Mouse (Mus musculus) splenic B cell, adult 2 months (primary cell): ENCODE measurements at regions not wholly inside any gene's neighbourhood (a gene's known extent, or its start where the extent isn't known, plus 50 kb on each side); places are given as distances from the start of the nearest gene placed in this dataset.
"Not testable (repeated sequence)": the region's sequence is repeated elsewhere in the genome, so short reads cannot be mapped to it uniquely, and the experiment has no call there.

ENCODE experiments used
- DNase-seq: peaks from one replicate; pipeline ENCODE4 v3.0.0-alpha.2; 2011; ENCODE audit warnings: low read depth, low spot score
- H3K27me3 ChIP-seq: 2 replicates; pipeline ENCODE4 v1.6.1; 2012; ENCODE audit warnings: mild to moderate bottlenecking, low read length, moderate library complexity, mixed read lengths; ENCODE audit not compliant: control insufficient read depth, poor library complexity, insufficient read depth, severe bottlenecking
- H3K36me3 ChIP-seq: 2 replicates; pipeline ENCODE4 v1.6.1; 2012; ENCODE audit warnings: mild to moderate bottlenecking, low read length, moderate library complexity, mixed read lengths; ENCODE audit not compliant: control insufficient read depth, poor library complexity, insufficient read depth, severe bottlenecking

- H3K36me3 ChIP-seq, H3K27me3 ChIP-seq: not testable (repeated sequence)
- peak; percentile 0 for DNase-seq
These were observed 122.4 kb downstream of the 4932411N23Rik start for GRCm38 (mm10) chrX:126693131-126693805.

- H3K36me3 ChIP-seq, H3K27me3 ChIP-seq, DNase-seq: not testable (repeated sequence)
These were observed 124.8 kb downstream of the 4932411N23Rik start for GRCm38 (mm10) chrX:126690828-126691227.

GRCm38 (mm10) chrX:126685020-126685419, 130.6 kb downstream of the 4932411N23Rik start:
- DNase-seq, H3K27me3 ChIP-seq, H3K36me3 ChIP-seq: not testable (repeated sequence)

- H3K27me3 ChIP-seq = no peaks in the 10 kb centered on the region
- DNase-seq = no peak
- no peaks in the 10 kb centered on the region for H3K36me3 ChIP-seq
These were observed 159.9 kb downstream of the 4932411N23Rik start for GRCm38 (mm10) chrX:126655737-126656136.
